Mouse (Mus musculus) limb, embryonic 14.5 days (tissue): ENCODE measurements around the gene Trim39. TPM values are rescaled to one million over a fixed set of nuclear protein-coding genes. Genes with fewer than 3 reads are reported as not detected.

Experiments used
- ATAC-seq: fragments of 200-750 bp; cut with Nextera tagmentation; 2 replicates; pipeline ENCODE4 v1.8.0; 2017; ENCODE audit warnings: low read depth, moderate number of reproducible peaks, moderate TSS enrichment; ENCODE audit not compliant: low FRiP score
- DNase-seq: peaks from one replicate; pipeline ENCODE4 v3.0.0-alpha.2; 2015; ENCODE audit warnings: low spot score
- H3K27ac ChIP-seq: fragments of 300-500 bp; sonication (generic); replicated peaks from 2 replicates; pipeline ENCODE4 v1.5.1; 2014; ENCODE audit warnings: low read depth, mild to moderate bottlenecking, low read length, moderate library complexity, mixed read lengths
- H3K27me3 ChIP-seq: fragments of 300-500 bp; sonication (generic); 2 replicates; pipeline ENCODE4 v1.6.1; 2014; ENCODE audit warnings: low read length, mixed read lengths; ENCODE audit not compliant: control insufficient read depth, insufficient read depth
- H3K36me3 ChIP-seq: fragments of 300-500 bp; sonication (generic); 2 replicates; pipeline ENCODE4 v1.6.1; 2014; ENCODE audit warnings: mild to moderate bottlenecking, low read length, moderate library complexity, mixed read lengths; ENCODE audit not compliant: control insufficient read depth, insufficient read depth
- H3K4me1 ChIP-seq: fragments of 300-500 bp; sonication (generic); 2 replicates; pipeline ENCODE4 v1.6.1; 2014; ENCODE audit warnings: antibody characterized with exemption, low read length, mixed read lengths; ENCODE audit not compliant: control insufficient read depth, insufficient read depth
- H3K4me2 ChIP-seq: fragments of 300-500 bp; sonication (generic); replicated peaks from 2 replicates; pipeline ENCODE4 v1.6.1; 2014; ENCODE audit warnings: low read depth, mild to moderate bottlenecking, low read length, moderate library complexity; ENCODE audit not compliant: severe bottlenecking
- H3K4me3 ChIP-seq: fragments of 300-500 bp; sonication (generic); replicated peaks from 2 replicates; pipeline ENCODE4 v1.5.1; 2014; ENCODE audit warnings: low read length
- H3K9ac ChIP-seq: fragments of 300-500 bp; sonication (generic); 2 replicates; pipeline ENCODE4 v1.6.1; 2014; ENCODE audit warnings: mild to moderate bottlenecking, low read depth, low read length, moderate library complexity; ENCODE audit not compliant: severe bottlenecking
- H3K9me3 ChIP-seq: fragments of 300-500 bp; sonication (generic); 2 replicates; pipeline ENCODE4 v1.6.1; 2016; ENCODE audit warnings: low read length; ENCODE audit not compliant: control insufficient read depth
- POLR2A ChIP-seq: fragments of 200-500 bp; IDR thresholded peaks from 2 replicates; pipeline ENCODE4 v1.8.0; 2012; ENCODE audit warnings: inconsistent platforms, mild to moderate bottlenecking, moderate library complexity, borderline replicate concordance; ENCODE audit not compliant: insufficient read depth, insufficient read length; ENCODE audit errors: extremely low read depth
- WGBS: fragments of 180-500 bp; shearing (Covaris S2); extraction: QIAGEN DNeasy Blood & Tissue Kit; methylation state at CpG from one replicate; pipeline ENCODE4 v1.1.7; 2014; 5-methylcytosine and 5-hydroxymethylcytosine counted together
- polyA plus RNA-seq, 2 experiments: library from polyadenylated mRNA; depleted of rRNA in 1 of 2; stranded (reverse) in 1 of 2; unstranded in 1 of 2; fragments of >200 nt; fragmentation: Nextera tagmentation in 1 of 2; extraction: Ambion mirVana in 1 of 2; gene quantifications; 2 replicates each; pipeline versions ENCODE4 v1.2.1 to v1.2.3; 2012 to 2014

Trim39 gene
- polyA plus RNA-seq, 2 experiments, result 14.5 to 44.6 TPM

GRCm38 (mm10) chr17:36270956-36271585, 976 bp downstream of the Trim39 start:
- peak; percentile 79; the same call in 1 of the 2 replicates for TF ChIP-seq POLR2A
- peak; percentile 92 for ATAC-seq
- H3K4me3 ChIP-seq, result peak overlapping the region; percentile 91
- H3K27me3 ChIP-seq, result no peaks in the 10 kb centered on the region
- peak overlapping the region; percentile 95 for H3K27ac ChIP-seq
- peak overlapping the region; percentile 50 for H3K4me2 ChIP-seq
- H3K9ac ChIP-seq, result peak overlapping the region; percentile 97
- peaks cover 20% of the 10 kb centered on the region for H3K4me1 ChIP-seq
- peaks cover 46% of the 10 kb centered on the region for H3K36me3 ChIP-seq
- H3K9me3 ChIP-seq, result no peaks in the 10 kb centered on the region
- WGBS, result under 1% methylated on average over 68 of the region's 84 CpGs
- DNase-seq, result peak; percentile 80

DNA sequence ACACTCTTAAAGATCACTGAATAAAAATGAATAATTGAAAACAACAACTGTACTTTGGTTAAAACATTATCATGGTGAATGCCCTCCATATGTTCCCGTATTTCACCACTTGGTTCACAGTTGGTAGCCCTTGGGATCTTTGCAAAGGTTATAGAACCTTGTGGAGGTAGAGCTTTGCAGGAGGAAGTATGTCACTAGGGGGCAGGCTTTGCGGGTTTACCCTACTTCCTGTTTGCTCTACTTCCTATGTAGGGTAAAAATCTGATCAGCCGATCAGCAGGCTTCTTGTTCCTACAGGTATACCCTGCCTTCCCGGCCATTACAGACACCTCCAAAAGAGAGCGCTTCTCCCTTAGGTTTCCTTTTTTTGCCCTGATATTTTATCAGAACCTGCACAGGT, 6.2 kb downstream of the Trim39 start:
- H3K27ac ChIP-seq, result no peak overlapping the region
- H3K4me1 ChIP-seq, result peaks cover 6% of the 10 kb centered on the region; the same call in 1 of the 2 replicates
- 83% methylated on average over 5 of the region's 5 CpGs for WGBS
- H3K9me3 ChIP-seq, result no peaks in the 10 kb centered on the region
- H3K9ac ChIP-seq, result no peak overlapping the region
- no peak overlapping the region for H3K4me3 ChIP-seq
- TF ChIP-seq POLR2A, result no peak
- DNase-seq, result no peak
- H3K27me3 ChIP-seq, result no peaks in the 10 kb centered on the region
- H3K36me3 ChIP-seq, result peaks cover 75% of the 10 kb centered on the region
- no peak for ATAC-seq
- no peak overlapping the region for H3K4me2 ChIP-seq

DNA sequence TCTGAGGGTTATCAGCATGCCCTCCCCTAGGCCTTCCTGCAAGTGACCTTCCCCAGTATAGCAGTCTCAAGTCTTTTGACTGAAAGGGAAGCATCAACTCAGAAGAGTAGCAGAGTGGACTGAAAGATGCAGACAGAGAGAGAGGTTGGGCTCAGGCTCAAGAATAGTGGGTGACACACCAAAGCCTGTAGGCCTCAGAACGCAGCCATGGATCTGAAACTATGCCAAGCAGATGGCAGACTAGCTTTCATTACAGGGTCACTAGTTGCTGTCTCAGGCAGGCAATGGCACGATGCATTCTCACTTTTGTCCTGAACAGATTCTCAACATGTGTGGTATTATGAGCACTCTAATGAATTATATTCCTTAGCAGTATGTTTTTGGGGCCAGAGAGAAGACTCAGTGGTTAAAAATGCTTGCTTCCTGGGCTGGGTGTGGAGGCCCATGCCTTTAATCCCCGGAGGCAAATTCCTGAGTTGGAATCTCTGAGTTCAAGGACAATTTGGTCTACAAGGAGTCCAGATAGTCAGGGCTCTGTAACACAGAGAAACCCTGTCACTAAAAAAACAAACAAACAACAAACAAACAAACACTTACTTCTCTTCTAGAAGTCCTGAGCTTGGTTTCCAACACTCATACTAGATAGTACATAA, 7.6 kb downstream of the Trim39 start:
- Histone ChIP-seq H3K27me3 (no peaks in the 10 kb centered on the region), H3K27ac (no peak overlapping the region), H3K36me3 (peaks cover 88% of the 10 kb centered on the region), H3K9me3 (no peaks in the 10 kb centered on the region), H3K4me3 (no peak overlapping the region), H3K4me2 (no peak overlapping the region), H3K9ac (no peak overlapping the region), H3K4me1 (no peaks in the 10 kb centered on the region)
- DNase-seq, result no peak
- WGBS, result 89% methylated on average over 3 of the region's 3 CpGs
- TF ChIP-seq POLR2A, result no peak
- no peak for ATAC-seq

GRCm38 (mm10) chr17:36261511-36262166, 10.4 kb downstream of the Trim39 start:
- no peak for TF ChIP-seq POLR2A
- H3K27me3 ChIP-seq, result no peaks in the 10 kb centered on the region
- ATAC-seq (no peak), DNase-seq (no peak)
- no peak overlapping the region for H3K9ac ChIP-seq
- H3K4me2 ChIP-seq, result no peak overlapping the region
- H3K4me3 ChIP-seq, result no peak overlapping the region
- H3K9me3 ChIP-seq, result no peaks in the 10 kb centered on the region
- no peak overlapping the region for H3K27ac ChIP-seq
- H3K36me3 ChIP-seq, result peaks cover 78% of the 10 kb centered on the region
- peaks cover 4% of the 10 kb centered on the region; the same call in 1 of the 2 replicates for H3K4me1 ChIP-seq
- WGBS, result 91% methylated on average over 9 of the region's 9 CpGs

DNA sequence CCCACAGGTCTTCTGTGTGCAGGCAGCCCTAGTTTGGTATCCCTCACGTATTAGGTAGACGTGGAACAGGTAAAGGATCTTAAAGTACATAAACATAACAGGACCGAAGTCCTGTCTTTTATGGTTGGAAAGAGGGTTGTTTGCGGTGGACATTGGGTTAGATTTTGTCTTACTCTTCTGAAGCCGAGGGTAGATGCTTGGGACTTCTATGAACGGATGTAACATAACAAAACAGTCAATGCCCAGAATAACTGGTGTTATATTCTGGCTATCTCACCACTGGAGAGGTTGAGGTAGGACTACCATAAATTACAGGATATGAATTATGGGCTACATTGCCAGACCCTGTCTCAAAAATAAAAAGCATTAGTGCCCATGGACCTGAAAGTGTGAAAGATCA, 14.1 kb downstream of the Trim39 start, which contains the start of gene Rpp21:
Gene Rpp21 (minus strand): TSS at position 101 of the 400 bp plus-strand sequence.
- no peak for ATAC-seq
- no peak for DNase-seq
- WGBS, result 44% methylated on average over 6 of the region's 6 CpGs

More for the DNA sequence above, 14.1 kb downstream of the Trim39 start, which contains the start of gene Rpp21:
- H3K9me3 ChIP-seq, result no peaks in the 10 kb centered on the region
- peaks cover 4% of the 10 kb centered on the region; the same call in 1 of the 2 replicates for H3K4me1 ChIP-seq
- peak within 1 kb of the TSS; percentile 52 for H3K4me2 ChIP-seq
- peak within 1 kb of the TSS; percentile 74 for H3K27ac ChIP-seq
- H3K36me3 ChIP-seq, result peaks cover 47% of the 10 kb centered on the region
- peak within 1 kb of the TSS; percentile 73 for H3K4me3 ChIP-seq
- H3K9ac ChIP-seq, result peak within 1 kb of the TSS; percentile 86
- TF ChIP-seq POLR2A, result no peak
- H3K27me3 ChIP-seq, result no peaks in the 10 kb centered on the region
